Mouse (Mus musculus) MEL (cell line): Measurements from ENCODE around the gene Rhobtb3. TPM values are rescaled to one million over a fixed set of nuclear protein-coding genes. Genes with fewer than 3 reads are reported as not detected.

Experiments used
- DNase-seq: peaks from one replicate; pipeline ENCODE4 v3.0.0; 2011; ENCODE audit warnings: low read depth, low spot score
- H3K27ac ChIP-seq: 2 replicates; pipeline ENCODE4 v1.5.1; 2012; ENCODE audit warnings: low read depth, mild to moderate bottlenecking, control low read depth, low read length, moderate library complexity; ENCODE audit not compliant: control insufficient read depth
- H3K27me3 ChIP-seq, 2 experiments: fragments of 150-350 bp in 1 of 2; sonication (generic) in 1 of 2; 2 replicates each; pipeline ENCODE4 v1.6.1; 2012; ENCODE audit warnings: low read length in 2 of 2, mild to moderate bottlenecking in 2 of 2, improper control_type of control experiment in 1 of 2, moderate library complexity in 1 of 2; ENCODE audit not compliant: insufficient read depth in 2 of 2, control insufficient read depth in 1 of 2
- H3K36me3 ChIP-seq, 2 experiments: 2 replicates each; pipeline ENCODE4 v1.6.1; 2012 to 2014; ENCODE audit warnings: low read length in 2 of 2, improper control_type of control experiment in 1 of 2, inconsistent platforms in 1 of 2, mild to moderate bottlenecking in 1 of 2; ENCODE audit not compliant: insufficient read depth in 2 of 2, control insufficient read depth in 1 of 2
- H3K4me1 ChIP-seq, 2 experiments: fragments of 150-350 bp in 1 of 2; sonication (generic) in 1 of 2; 2 replicates each; pipeline ENCODE4 v1.6.1; 2012; ENCODE audit warnings: low read length in 2 of 2, improper control_type of control experiment in 1 of 2, mild to moderate bottlenecking in 1 of 2; ENCODE audit not compliant: insufficient read depth in 2 of 2, control insufficient read depth in 1 of 2
- H3K4me3 ChIP-seq, 2 experiments: fragments of 150-350 bp in 1 of 2; sonication (generic) in 1 of 2; 2 replicates each; pipeline ENCODE4 v1.5.1; 2012; ENCODE audit warnings: low read depth in 2 of 2, low read length in 2 of 2, mild to moderate bottlenecking in 2 of 2, moderate library complexity in 2 of 2, control low read depth in 1 of 2, improper control_type of control experiment in 1 of 2; ENCODE audit not compliant: control insufficient read depth in 1 of 2, insufficient read depth in 1 of 2
- H3K79me2 ChIP-seq: 2 replicates; pipeline ENCODE4 v1.6.1; 2012; ENCODE audit warnings: mild to moderate bottlenecking, low read length, moderate library complexity; ENCODE audit not compliant: control insufficient read depth, poor library complexity, insufficient read depth
- H3K9ac ChIP-seq: 2 replicates; pipeline ENCODE4 v1.6.1; 2012; ENCODE audit warnings: low read depth, mild to moderate bottlenecking, control low read depth, low read length, moderate library complexity; ENCODE audit not compliant: control insufficient read depth, poor library complexity, severe bottlenecking
- H3K9me3 ChIP-seq: fragments of 150-350 bp; sonication (generic); replicated peaks from 2 replicates; pipeline ENCODE4 v1.6.1; 2012; ENCODE audit warnings: mild to moderate bottlenecking, low read length, improper control_type of control experiment, moderate library complexity; ENCODE audit not compliant: insufficient read depth
- BHLHE40 ChIP-seq: IDR thresholded peaks from 2 replicates; pipeline ENCODE4 v1.6.1; 2012; ENCODE audit warnings: low read depth, mild to moderate bottlenecking, inconsistent platforms, low read length, improper control_type of control experiment, borderline replicate concordance
- CHD2 ChIP-seq: IDR thresholded peaks from 2 replicates; pipeline ENCODE4 v1.6.1; 2011; ENCODE audit warnings: low read length, improper control_type of control experiment
- CTCF ChIP-seq, 3 experiments: IDR thresholded peaks in 2 of 3; conservative IDR thresholded peaks in 1 of 3; 2 replicates each; pipeline ENCODE4 v1.5.1; 2011 to 2012; ENCODE audit warnings: low read length in 3 of 3, low read depth in 2 of 3, mild to moderate bottlenecking in 2 of 3, improper control_type of control experiment in 1 of 3, inconsistent platforms in 1 of 3, mixed read lengths in 1 of 3, moderate library complexity in 1 of 3; ENCODE audit not compliant: control insufficient read depth in 1 of 3, insufficient read depth in 1 of 3, poor library complexity in 1 of 3, severe bottlenecking in 1 of 3
- E2F4 ChIP-seq: IDR thresholded peaks from 2 replicates; pipeline ENCODE4 v1.6.1; 2011; ENCODE audit warnings: low read depth, low read length, improper control_type of control experiment, borderline replicate concordance
- EP300 ChIP-seq, 2 experiments: IDR thresholded peaks; 2 replicates each; pipeline ENCODE4 v1.6.1; 2011; ENCODE audit warnings: improper control_type of control experiment in 2 of 2, low read length in 2 of 2, low read depth in 1 of 2, mild to moderate bottlenecking in 1 of 2
- ETS1 ChIP-seq: IDR thresholded peaks from 2 replicates; pipeline ENCODE4 v1.6.1; 2012; ENCODE audit warnings: low read depth, mild to moderate bottlenecking, inconsistent platforms, low read length, improper control_type of control experiment, moderate library complexity
- GABPA ChIP-seq: IDR thresholded peaks from 2 replicates; pipeline ENCODE4 v1.6.1; 2012; ENCODE audit warnings: low read depth, mild to moderate bottlenecking, inconsistent platforms, low read length, improper control_type of control experiment, moderate library complexity
- GATA1 ChIP-seq: IDR thresholded peaks from 2 replicates; pipeline ENCODE4 v1.6.1; 2011; ENCODE audit warnings: low read depth, low read length, improper control_type of control experiment
- HCFC1 ChIP-seq: IDR thresholded peaks from 2 replicates; pipeline ENCODE4 v1.6.1; 2012; ENCODE audit warnings: low read depth, mild to moderate bottlenecking, inconsistent platforms, low read length, improper control_type of control experiment, moderate library complexity
- JUND ChIP-seq: IDR thresholded peaks from 2 replicates; pipeline ENCODE4 v1.6.1; 2011; ENCODE audit warnings: low read depth, mild to moderate bottlenecking, improper control_type of control experiment, low read length
- MAFK ChIP-seq: IDR thresholded peaks from 2 replicates; pipeline ENCODE4 v1.6.1; 2011; ENCODE audit warnings: low read depth, mild to moderate bottlenecking, low read length, improper control_type of control experiment, borderline replicate concordance
- MAX ChIP-seq: IDR thresholded peaks from 2 replicates; pipeline ENCODE4 v1.6.1; 2011; ENCODE audit warnings: low read length, improper control_type of control experiment
- MAZ ChIP-seq: IDR thresholded peaks from 2 replicates; pipeline ENCODE4 v1.6.1; 2012; ENCODE audit warnings: low read depth, mild to moderate bottlenecking, inconsistent platforms, low read length, improper control_type of control experiment
- MXI1 ChIP-seq: IDR thresholded peaks from 2 replicates; pipeline ENCODE4 v1.6.1; 2011; ENCODE audit warnings: mild to moderate bottlenecking, low read depth, low read length, improper control_type of control experiment
- MYB ChIP-seq: IDR thresholded peaks from 2 replicates; pipeline ENCODE4 v1.6.1; 2011; ENCODE audit warnings: mild to moderate bottlenecking, low read depth, low read length, improper control_type of control experiment
- MYC ChIP-seq: IDR thresholded peaks from 2 replicates; pipeline ENCODE4 v1.6.1; 2011; ENCODE audit warnings: low read depth, mild to moderate bottlenecking, low read length, improper control_type of control experiment, moderate library complexity
- NELFE ChIP-seq: IDR thresholded peaks from 2 replicates; pipeline ENCODE4 v1.6.1; 2011; ENCODE audit warnings: low read depth, low read length, improper control_type of control experiment
- NRF1 ChIP-seq: IDR thresholded peaks from 2 replicates; pipeline ENCODE4 v1.6.1; 2014; ENCODE audit warnings: low read depth, mild to moderate bottlenecking, inconsistent platforms, low read length, improper control_type of control experiment, moderate library complexity; ENCODE audit not compliant: poor library complexity, insufficient read depth, severe bottlenecking
- POLR2A ChIP-seq, 2 experiments: IDR thresholded peaks; 2 replicates each; pipeline ENCODE4 v1.6.1; 2011 to 2012; ENCODE audit warnings: low read length in 2 of 2, mild to moderate bottlenecking in 2 of 2, control low read depth in 1 of 2, improper control_type of control experiment in 1 of 2, low read depth in 1 of 2, moderate library complexity in 1 of 2; ENCODE audit not compliant: control insufficient read depth in 1 of 2, insufficient read depth in 1 of 2, poor library complexity in 1 of 2
- POLR2AphosphoS2 ChIP-seq: IDR thresholded peaks from 2 replicates; pipeline ENCODE4 v1.6.1; 2011; ENCODE audit warnings: low read length, improper control_type of control experiment
- POLR2AphosphoS5 ChIP-seq: IDR thresholded peaks from 2 replicates; pipeline ENCODE4 v1.6.1; 2012; ENCODE audit warnings: low read depth, borderline replicate concordance, mild to moderate bottlenecking, inconsistent platforms, low read length, moderate library complexity, mixed read lengths
- RAD21 ChIP-seq: IDR thresholded peaks from 2 replicates; pipeline ENCODE4 v1.6.1; 2011; ENCODE audit warnings: mild to moderate bottlenecking, low read depth, low read length, improper control_type of control experiment
- SMC3 ChIP-seq: IDR thresholded peaks from 2 replicates; pipeline ENCODE4 v1.6.1; 2011; ENCODE audit warnings: low read depth, low read length, improper control_type of control experiment
- TAL1 ChIP-seq: IDR thresholded peaks from 2 replicates; pipeline ENCODE4 v1.6.1; 2012; ENCODE audit warnings: mild to moderate bottlenecking, inconsistent platforms, low read length, moderate library complexity, mixed read lengths
- TBP ChIP-seq: IDR thresholded peaks from 2 replicates; pipeline ENCODE4 v1.8.0; 2011; ENCODE audit warnings: low read depth, low read length, improper control_type of control experiment
- TCF12 ChIP-seq: IDR thresholded peaks from 2 replicates; pipeline ENCODE4 v1.6.1; 2014; ENCODE audit warnings: low read depth, mild to moderate bottlenecking, inconsistent platforms, low read length, improper control_type of control experiment, moderate library complexity
- UBTF ChIP-seq: IDR thresholded peaks from 2 replicates; pipeline ENCODE4 v1.6.1; 2012; ENCODE audit warnings: low read depth, mild to moderate bottlenecking, inconsistent platforms, low read length, improper control_type of control experiment, moderate library complexity, borderline replicate concordance; ENCODE audit not compliant: insufficient read depth
- ZC3H11A ChIP-seq: IDR thresholded peaks from 2 replicates; pipeline ENCODE4 v1.6.1; 2012; ENCODE audit warnings: low read depth, mild to moderate bottlenecking, inconsistent platforms, low read length, improper control_type of control experiment
- ZKSCAN1 ChIP-seq: IDR thresholded peaks from 2 replicates; pipeline ENCODE4 v1.6.1; 2012; ENCODE audit warnings: low read depth, mild to moderate bottlenecking, inconsistent platforms, low read length, improper control_type of control experiment, moderate library complexity
- ZMIZ1 ChIP-seq: IDR thresholded peaks from 2 replicates; pipeline ENCODE4 v1.6.1; 2012; ENCODE audit warnings: low read depth, mild to moderate bottlenecking, inconsistent platforms, low read length, improper control_type of control experiment, moderate library complexity
- ZNF384 ChIP-seq: IDR thresholded peaks from 2 replicates; pipeline ENCODE4 v1.6.1; 2012; ENCODE audit warnings: low read depth, mild to moderate bottlenecking, inconsistent platforms, low read length, improper control_type of control experiment
- polyA plus RNA-seq, 2 experiments: library from polyadenylated mRNA; stranded (reverse) in 1 of 2; unstranded in 1 of 2; fragments of >175 nt in 1 of 2; fragments of >200 nt in 1 of 2; gene quantifications; 2 replicates each; pipeline versions ENCODE4 v1.2.1 to v1.2.4; 2012; ENCODE audit warnings: low replicate concordance in 2 of 2, low read depth in 1 of 2; ENCODE audit not compliant: insufficient read length in 2 of 2, insufficient read depth in 1 of 2, missing spikeins in 1 of 2
- total RNA-seq: library from RNA; depleted of rRNA; stranded (reverse); fragments of 300-350 nt; gene quantifications from 2 replicates; pipeline ENCODE4 v1.2.3, GENCODE M21; 2012

Rhobtb3 gene
- total and polyA plus RNA-seq, 3 experiments: not detected

DNA sequence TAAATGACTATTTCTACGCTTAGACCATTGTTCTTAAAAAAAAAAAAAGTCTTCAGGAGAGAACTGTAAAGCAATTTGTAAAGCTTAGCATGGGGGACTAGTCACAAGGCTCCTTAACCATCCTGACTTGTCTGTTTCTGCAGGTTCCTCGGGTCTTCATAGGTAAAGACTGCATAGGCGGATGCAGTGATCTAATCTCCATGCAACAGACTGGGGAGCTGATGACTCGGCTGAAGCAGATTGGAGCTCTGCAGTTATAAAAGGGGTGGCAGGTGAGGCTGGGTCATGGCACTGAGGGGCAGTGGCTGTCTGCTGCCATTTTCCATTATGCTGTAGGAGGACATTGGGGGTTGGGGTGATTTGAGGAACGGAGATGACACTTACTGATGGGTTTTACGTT is 96.7 kb downstream of the Rhobtb3 start:
- TF ChIP-seq EP300 (IDR thresholded peaks at IDR 0.05; ENCODE audit: low read depth in 1 of 2, low read length in 2 of 2) (peak; percentile 11 to 43; a peak in 1 of 4 replicates), SMC3 (no peak), ZNF384 (0 out of 2 replicates have a peak, but pooled peaks have one; percentile 5), TCF12 (peak; percentile 54; the same call in 1 of the 2 replicates), RAD21 (no peak)
- no peak overlapping the region for H3K9ac ChIP-seq
- peaks cover 14 to 27% of the 10 kb centered on the region in 2 experiments for H3K4me1 ChIP-seq
- peaks cover 0 to 32% of the 10 kb centered on the region in 2 experiments; a peak in 2 of 4 replicates for H3K36me3 ChIP-seq
- H3K27me3 ChIP-seq: no peaks in the 10 kb centered on the region
- no peak overlapping the region for H3K4me3 ChIP-seq
- no peak overlapping the region for H3K27ac ChIP-seq
- H3K79me2 ChIP-seq: no peaks in the 10 kb centered on the region
- DNase-seq: no peak
- no peaks in the 10 kb centered on the region for H3K9me3 ChIP-seq

DNA sequence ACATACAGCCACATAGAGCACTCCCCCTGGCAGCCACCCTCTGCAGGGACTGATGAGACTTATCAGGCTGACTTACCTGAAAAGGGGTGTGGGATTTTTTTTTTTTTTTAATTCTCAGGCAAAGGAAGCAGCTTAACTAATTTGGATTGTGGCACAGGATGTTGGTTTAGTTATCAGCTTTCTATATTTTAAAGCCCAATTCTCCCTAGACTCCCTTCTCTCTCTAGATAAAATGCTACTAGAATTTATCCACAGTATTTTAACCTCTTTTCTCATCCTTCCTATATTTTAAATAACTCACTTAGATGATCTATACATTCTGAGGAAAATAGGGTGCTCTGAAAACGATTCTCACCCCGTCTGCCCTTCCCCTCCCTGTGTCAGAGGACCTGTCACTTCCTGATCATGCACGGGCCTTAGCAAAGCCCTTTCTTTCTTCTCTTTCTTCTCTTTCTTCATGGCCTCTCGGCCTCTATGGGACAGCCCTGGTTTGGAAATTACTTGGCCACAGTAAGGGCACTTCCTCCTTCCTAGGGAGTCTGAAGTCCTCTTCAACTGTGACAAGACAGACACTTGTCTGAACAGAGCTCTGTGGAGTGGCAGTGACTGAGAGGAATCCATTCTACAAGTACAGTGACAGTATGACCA is 98.1 kb downstream of the Rhobtb3 start:
- H3K36me3 ChIP-seq: peaks cover 0 to 32% of the 10 kb centered on the region in 2 experiments; a peak in 2 of 4 replicates
- TF ChIP-seq E2F4 (no peak), SMC3 (no peak), NELFE (no peak), NRF1 (no peak), HCFC1 (no peak), BHLHE40 (no peak), MYC (no peak), GABPA (no peak), ZKSCAN1 (no peak), ZC3H11A (no peak), TCF12 (peak; percentile 38; the same call in 1 of the 2 replicates), CTCF (IDR thresholded peaks at IDR 0.05 in 2 of 3, conservative IDR thresholded peaks at IDR 0.05 in 1 of 3; ENCODE audit: control insufficient read depth in 1 of 3, insufficient read depth in 1 of 3, low read depth in 2 of 3, low read length in 3 of 3, poor library complexity in 1 of 3, severe bottlenecking in 1 of 3) (no peak), MAFK (no peak), TAL1 (no peak), ZMIZ1 (no peak), EP300 (IDR thresholded peaks at IDR 0.05; ENCODE audit: low read depth in 1 of 2, low read length in 2 of 2) (peak; percentile 64 to 65; a peak in 3 of 4 replicates), JUND (no peak), POLR2A (IDR thresholded peaks at IDR 0.05; ENCODE audit: control insufficient read depth in 1 of 2, insufficient read depth in 1 of 2, low read depth in 1 of 2, low read length in 2 of 2, poor library complexity in 1 of 2) (no peak), CHD2 (no peak), MYB (no peak), POLR2AphosphoS2 (no peak), MXI1 (no peak), MAZ (no peak), UBTF (no peak), ETS1 (no peak), TBP (no peak), GATA1 (no peak), MAX (no peak), RAD21 (no peak), POLR2AphosphoS5 (no peak), ZNF384 (peak; percentile 88)

More for the DNA sequence above, 98.1 kb downstream of the Rhobtb3 start:
- H3K27me3 ChIP-seq: no peaks in the 10 kb centered on the region
- peaks cover 14 to 33% of the 10 kb centered on the region in 2 experiments for H3K4me1 ChIP-seq
- H3K79me2 ChIP-seq: no peaks in the 10 kb centered on the region; the same call in 1 of the 2 replicates
- peak overlapping the region; percentile 87 for H3K27ac ChIP-seq
- H3K9me3 ChIP-seq: no peaks in the 10 kb centered on the region
- peak overlapping the region; percentile 26 to 41 for H3K4me3 ChIP-seq
- DNase-seq: peak; percentile 52
- H3K9ac ChIP-seq: peak overlapping the region; percentile 61
